Mouse (Mus musculus) ovary, postnatal 14 days (tissue): Measurements from ENCODE around the gene Npb.
"Not testable (repeated sequence)": the region's sequence is repeated elsewhere in the genome, so short reads cannot be mapped to it uniquely, and the experiment has no call there.

Source experiments
- DNase-seq: peaks from one replicate; pipeline ENCODE4 v3.0.0; 2022; ENCODE audit warnings: low spot score

Gene Npb

GRCm38 (mm10) chr11:120580190-120580589 is 28.1 kb upstream of the Npb start:
- no peak for DNase-seq

- no peak for DNase-seq
Measured at GRCm38 (mm10) chr11:120580871-120581331, 27.4 kb upstream of the Npb start.

GRCm38 (mm10) chr11:120581490-120582267 is 26.6 kb upstream of the Npb start, which contains the start of gene Arhgdia:
Gene Arhgdia, minus strand, starts transcription at chr11:120581624.
- DNase-seq, result peak; percentile 86

GRCm38 (mm10) chr11:120582268-120582981 is 25.9 kb upstream of the Npb start:
- DNase-seq, result no peak

GRCm38 (mm10) chr11:120582982-120583293 is 25.3 kb upstream of the Npb start:
- DNase-seq, result not testable (repeated sequence)

- no peak for DNase-seq
Measured at GRCm38 (mm10) chr11:120583937-120584336, 24.3 kb upstream of the Npb start.

GRCm38 (mm10) chr11:120588531-120588930 is 19.7 kb upstream of the Npb start:
- DNase-seq, result no peak

- no peak for DNase-seq
Measured at GRCm38 (mm10) chr11:120597240-120598235, 10.7 kb upstream of the Npb start.

GRCm38 (mm10) chr11:120598283-120598989 is 9.8 kb upstream of the Npb start, which contains the start of the genes Alyref and Anapc11:
Gene Alyref, minus strand, starts transcription at chr11:120598365.
Gene Anapc11, plus strand, starts transcription at chr11:120598421.
- peak; percentile 90 for DNase-seq

GRCm38 (mm10) chr11:120598990-120599549 is 9.2 kb upstream of the Npb start:
- DNase-seq, result no peak

- DNase-seq, result no peak
Measured at GRCm38 (mm10) chr11:120600716-120601115, 7.6 kb upstream of the Npb start.

- no peak for DNase-seq
Measured at GRCm38 (mm10) chr11:120603545-120603944, 4.7 kb upstream of the Npb start.

- no peak for DNase-seq
Measured at GRCm38 (mm10) chr11:120605667-120606066, 2.6 kb upstream of the Npb start.

GRCm38 (mm10) chr11:120606764-120607163 is 1.5 kb upstream of the Npb start:
- DNase-seq, result no peak

GRCm38 (mm10) chr11:120609250-120609649 is 973 bp downstream of the Npb start:
- no peak for DNase-seq

- no peak for DNase-seq
Measured at GRCm38 (mm10) chr11:120610477-120611046, 2.3 kb downstream of the Npb start.

GRCm38 (mm10) chr11:120612763-120613162 is 4.5 kb downstream of the Npb start:
- DNase-seq, result peak; percentile 69

- no peak for DNase-seq
Measured at GRCm38 (mm10) chr11:120613481-120613972, 5.2 kb downstream of the Npb start.

GRCm38 (mm10) chr11:120613976-120614375 is 5.7 kb downstream of the Npb start:
- no peak for DNase-seq

- DNase-seq, result no peak
Measured at GRCm38 (mm10) chr11:120615167-120615566, 6.9 kb downstream of the Npb start.
